Mouse (Mus musculus) forebrain, embryonic 12.5 days (tissue): ENCODE measurements around the gene Src. TPM values are rescaled to one million over a fixed set of nuclear protein-coding genes. Genes with fewer than 3 reads are reported as not detected.
A peak's percentile ranks its signal among the peaks of the same experiment; 100 is the strongest.

ENCODE experiments used
- ATAC-seq: fragments of 200-750 bp; cut with Nextera tagmentation; 2 replicates; pipeline ENCODE4 v1.8.0; 2017; ENCODE audit warnings: moderate TSS enrichment; ENCODE audit not compliant: low FRiP score
- H3K27ac ChIP-seq: fragments of 300-500 bp; sonication (generic); 2 replicates; pipeline ENCODE4 v1.5.1; 2016; ENCODE audit warnings: mild to moderate bottlenecking
- H3K27me3 ChIP-seq: fragments of 300-500 bp; sonication (generic); 2 replicates; pipeline ENCODE4 v1.6.1; 2016; ENCODE audit warnings: mild to moderate bottlenecking
- H3K36me3 ChIP-seq: fragments of 300-500 bp; sonication (generic); replicated peaks from 2 replicates; pipeline ENCODE4 v1.6.1; 2016; ENCODE audit warnings: mild to moderate bottlenecking
- H3K4me1 ChIP-seq: fragments of 300-500 bp; sonication (generic); 2 replicates; pipeline ENCODE4 v1.6.1; 2016
- H3K4me2 ChIP-seq: fragments of 300-500 bp; sonication (generic); 2 replicates; pipeline ENCODE4 v1.6.1; 2016; ENCODE audit warnings: mild to moderate bottlenecking, moderate library complexity
- H3K4me3 ChIP-seq: fragments of 300-500 bp; sonication (generic); replicated peaks from 2 replicates; pipeline ENCODE4 v1.5.1; 2016; ENCODE audit warnings: mild to moderate bottlenecking
- H3K9ac ChIP-seq: fragments of 300-500 bp; sonication (generic); 2 replicates; pipeline ENCODE4 v1.6.1; 2016; ENCODE audit warnings: mild to moderate bottlenecking
- H3K9me3 ChIP-seq: fragments of 300-500 bp; sonication (generic); 2 replicates; pipeline ENCODE4 v1.6.1; 2016
- WGBS: fragments of 180-500 bp; shearing (Covaris S2); methylation state at CpG from one replicate; pipeline ENCODE4 v1.1.7; 2016; 5-methylcytosine and 5-hydroxymethylcytosine counted together
- polyA plus RNA-seq: library from polyadenylated mRNA; unstranded; fragments of >200 nt; fragmentation: Nextera tagmentation; extraction: Ambion mirVana; gene quantifications from 2 replicates; pipeline ENCODE4 v1.2.1, GENCODE M21; 2016

The Src gene
- polyA plus RNA-seq, 1 experiment from 2014 or later = 35.1 TPM

DNA sequence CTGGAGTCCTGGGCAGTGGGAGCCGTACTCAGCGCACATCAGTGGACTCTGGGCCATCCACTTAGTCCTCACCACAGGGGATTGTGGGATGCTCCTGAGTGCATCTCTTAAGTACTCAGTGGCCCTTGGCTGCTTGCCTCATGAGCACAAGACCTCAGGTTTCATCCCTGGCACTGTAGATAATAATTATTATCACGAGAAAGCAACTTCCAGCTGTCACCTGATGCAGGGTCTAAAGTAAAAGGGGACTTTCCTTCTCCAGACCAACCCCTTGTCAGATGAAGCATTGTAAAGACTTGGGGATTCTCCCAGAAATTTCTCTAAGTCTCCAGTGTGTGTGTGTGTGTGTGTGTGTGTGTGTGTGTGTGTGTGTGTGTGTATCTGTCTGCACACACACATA is 32.7 kb downstream of the Src start:
- WGBS = 86% methylated on average over 3 of the region's 3 CpGs
- H3K36me3 ChIP-seq = peaks cover 51% of the 10 kb centered on the region

DNA sequence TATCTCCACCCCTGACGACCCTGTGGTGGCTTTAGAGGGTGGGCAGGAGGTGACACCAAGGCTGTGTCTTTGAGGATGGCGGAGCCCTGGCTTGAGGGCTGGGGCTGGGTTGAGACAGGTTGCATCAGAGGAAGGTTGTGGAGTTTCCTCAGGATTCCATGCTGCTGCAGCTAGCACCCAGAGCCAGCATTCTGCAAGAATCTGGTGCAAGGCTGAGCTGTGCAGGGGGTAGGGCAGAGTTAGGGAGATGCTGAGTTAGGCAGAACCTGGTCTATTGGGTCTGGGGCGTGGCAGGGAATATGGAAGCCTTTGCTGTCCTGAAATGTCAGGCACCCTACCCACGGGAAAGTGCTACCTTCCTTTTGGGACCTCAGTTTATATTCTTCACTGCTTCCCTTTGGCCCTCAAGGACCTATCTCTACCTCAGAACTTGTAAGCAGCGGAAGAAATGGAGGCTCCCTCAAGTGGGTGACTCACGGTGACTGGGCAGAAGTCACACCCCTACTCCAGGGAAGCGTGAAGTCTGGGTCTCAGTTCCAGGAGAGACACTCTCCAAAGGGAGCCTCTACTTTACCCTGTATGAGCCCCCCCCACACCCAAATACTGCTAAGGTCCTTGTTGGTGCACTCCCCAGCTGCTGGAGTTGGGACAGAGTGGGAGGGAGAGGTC is 33.3 kb downstream of the Src start:
- Histone ChIP-seq H3K9me3 (no peaks in the 10 kb centered on the region), H3K27ac (no peak overlapping the region), H3K9ac (no peak overlapping the region), H3K27me3 (no peaks in the 10 kb centered on the region), H3K4me3 (no peak overlapping the region), H3K36me3 (peaks cover 46% of the 10 kb centered on the region), H3K4me2 (no peak overlapping the region), H3K4me1 (peaks cover 4% of the 10 kb centered on the region; the same call in 1 of the 2 replicates)
- WGBS = 85% methylated on average over 7 of the region's 7 CpGs
- no peak for ATAC-seq

More for the DNA sequence above, 32.7 kb downstream of the Src start:
- Histone ChIP-seq H3K9ac (no peak overlapping the region), H3K4me2 (no peak overlapping the region), H3K4me1 (0 out of 2 replicates have a peak, but pooled peaks cover 2% of the 10 kb centered on the region), H3K27ac (no peak overlapping the region), H3K4me3 (no peak overlapping the region), H3K27me3 (no peaks in the 10 kb centered on the region), H3K9me3 (no peaks in the 10 kb centered on the region)
- no peak for ATAC-seq

DNA sequence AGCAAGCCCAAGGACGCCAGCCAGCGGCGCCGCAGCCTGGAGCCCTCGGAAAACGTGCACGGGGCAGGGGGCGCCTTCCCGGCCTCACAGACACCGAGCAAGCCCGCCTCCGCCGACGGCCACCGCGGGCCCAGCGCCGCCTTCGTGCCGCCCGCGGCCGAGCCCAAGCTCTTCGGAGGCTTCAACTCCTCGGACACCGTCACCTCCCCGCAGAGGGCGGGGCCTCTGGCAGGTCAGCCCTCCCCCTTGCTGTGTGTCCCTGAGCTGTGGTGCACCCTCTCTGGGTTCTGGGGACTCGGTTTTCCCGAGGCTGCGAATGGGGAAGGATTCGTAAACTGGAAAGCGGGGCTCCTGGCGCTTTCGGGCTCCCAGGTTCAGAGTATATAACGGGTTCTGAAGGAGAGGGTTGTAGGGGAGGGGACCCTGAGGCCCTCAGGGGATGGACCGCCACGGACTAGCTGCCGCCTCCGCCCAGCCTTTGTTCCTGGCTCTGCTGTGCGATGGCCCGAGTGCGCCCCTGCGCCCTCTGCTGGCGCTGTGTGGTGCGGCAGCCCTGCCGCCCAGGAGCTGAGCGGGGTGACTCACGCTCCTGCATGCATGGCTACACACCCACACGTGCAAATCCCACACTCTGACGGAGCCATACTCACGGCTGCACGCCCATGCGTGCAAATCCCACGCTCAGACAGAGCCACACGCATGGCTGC is 39.0 kb downstream of the Src start:
- Histone ChIP-seq H3K9ac (peak overlapping the region; percentile 54), H3K4me2 (peak overlapping the region; percentile 58), H3K36me3 (peaks cover 32% of the 10 kb centered on the region; the same call in 1 of the 2 replicates), H3K27ac (peak overlapping the region; percentile 82), H3K4me3 (peak overlapping the region; percentile 32), H3K4me1 (peaks cover 58% of the 10 kb centered on the region), H3K9me3 (no peaks in the 10 kb centered on the region), H3K27me3 (no peaks in the 10 kb centered on the region)
- WGBS = under 1% methylated on average over 56 of the region's 56 CpGs
- ATAC-seq = peak; percentile 84

DNA sequence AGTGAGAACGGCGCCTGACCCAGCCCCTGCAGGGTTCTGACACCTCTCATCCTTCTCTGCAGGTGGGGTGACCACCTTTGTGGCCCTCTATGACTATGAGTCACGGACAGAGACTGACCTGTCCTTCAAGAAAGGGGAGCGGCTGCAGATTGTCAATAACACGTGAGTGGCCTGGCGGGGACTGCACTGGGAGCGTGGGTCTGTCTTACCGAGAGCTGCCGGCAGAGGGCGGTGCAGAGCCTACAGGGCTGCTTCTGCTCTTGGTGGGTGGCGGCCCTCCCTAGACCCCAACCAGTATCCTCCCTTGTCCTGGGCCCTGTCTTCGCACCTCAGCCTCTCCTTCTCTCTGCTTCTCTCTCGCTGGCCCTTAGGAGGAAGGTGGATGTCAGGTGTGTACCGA is 40.2 kb downstream of the Src start:
- H3K27ac ChIP-seq = peak overlapping the region; percentile 82
- no peak overlapping the region for H3K4me3 ChIP-seq
- H3K9me3 ChIP-seq = no peaks in the 10 kb centered on the region
- 0 out of 2 replicates have a peak overlapping the region, but pooled peaks have one; percentile 10 for H3K4me2 ChIP-seq
- peak overlapping the region; percentile 43; the same call in 1 of the 2 replicates for H3K9ac ChIP-seq
- ATAC-seq = peak; percentile 36; the same call in 1 of the 2 replicates
- H3K36me3 ChIP-seq = peaks cover 28% of the 10 kb centered on the region; the same call in 1 of the 2 replicates
- peaks cover 70% of the 10 kb centered on the region for H3K4me1 ChIP-seq
- no peaks in the 10 kb centered on the region for H3K27me3 ChIP-seq
- 14% methylated on average over 13 of the region's 14 CpGs for WGBS

DNA sequence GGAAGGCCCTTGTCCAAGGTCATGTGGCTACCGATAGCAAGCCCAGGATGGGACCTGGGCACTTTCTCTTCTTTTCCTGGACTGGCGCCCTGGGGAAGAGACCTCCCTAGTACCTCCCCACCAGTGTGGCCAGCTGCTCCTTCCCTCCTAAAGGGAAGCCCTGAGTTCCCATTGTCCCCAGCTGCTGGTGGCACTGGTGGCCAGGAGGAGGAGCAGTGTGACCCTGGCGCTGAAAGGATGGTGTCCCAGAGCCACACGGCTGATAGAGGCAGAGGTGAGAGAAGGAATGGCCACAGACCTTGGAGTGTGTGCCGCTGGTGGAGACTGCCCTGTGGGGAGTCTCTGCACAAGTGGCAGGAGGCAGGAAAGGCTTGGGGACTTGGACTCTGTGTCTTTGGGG is 41.5 kb downstream of the Src start:
- WGBS = 26% methylated on average over 5 of the region's 5 CpGs
- Histone ChIP-seq H3K4me1 (peaks cover 81% of the 10 kb centered on the region), H3K4me3 (no peak overlapping the region), H3K27ac (peak overlapping the region; percentile 82), H3K27me3 (no peaks in the 10 kb centered on the region), H3K36me3 (peaks cover 27% of the 10 kb centered on the region; the same call in 1 of the 2 replicates), H3K9me3 (no peaks in the 10 kb centered on the region), H3K4me2 (peak overlapping the region; percentile 10; the same call in 1 of the 2 replicates), H3K9ac (peak overlapping the region; percentile 43)
- no peak for ATAC-seq

DNA sequence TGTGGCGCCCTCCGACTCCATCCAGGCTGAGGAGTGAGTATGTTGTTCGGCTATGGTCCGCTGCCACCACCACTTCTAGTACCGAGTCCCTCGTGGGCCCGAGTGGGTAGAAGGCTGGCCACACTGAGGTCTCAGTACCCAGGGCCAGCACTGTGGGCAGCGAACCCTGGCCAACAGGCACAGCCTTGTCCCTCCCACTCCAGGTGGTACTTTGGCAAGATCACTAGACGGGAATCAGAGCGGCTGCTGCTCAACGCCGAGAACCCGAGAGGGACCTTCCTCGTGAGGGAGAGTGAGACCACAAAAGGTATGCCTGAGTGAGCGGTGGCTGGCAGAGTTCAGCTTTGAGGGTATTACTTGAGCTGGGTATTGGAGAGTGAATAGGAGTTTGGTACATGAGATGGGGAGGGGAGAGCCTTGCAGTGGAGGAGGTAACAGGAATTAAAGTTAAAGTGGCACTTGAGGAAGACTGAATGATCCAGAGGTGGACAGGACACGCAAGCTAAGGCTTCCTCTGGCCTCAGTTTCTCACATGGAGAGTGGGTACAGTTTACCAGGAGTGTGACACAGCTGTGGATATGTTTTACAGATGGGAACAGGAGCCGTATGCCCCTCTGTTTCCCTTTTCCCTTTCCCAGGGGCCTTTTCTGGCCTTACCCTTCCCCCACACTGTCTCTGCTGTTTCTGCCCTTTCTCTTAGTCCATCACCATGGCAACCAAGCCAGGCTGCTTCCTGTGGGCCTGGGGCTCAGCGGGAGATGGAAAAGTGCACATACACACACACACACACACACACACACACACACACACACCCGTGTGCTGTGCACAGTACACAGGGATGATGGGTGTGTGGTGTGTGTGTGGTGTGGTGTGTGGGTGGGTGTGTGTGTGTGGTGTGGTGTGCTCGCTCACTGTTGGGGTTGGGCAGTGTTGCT is 44.8 kb downstream of the Src start:
- no peak overlapping the region for H3K4me3 ChIP-seq
- WGBS = 23% methylated on average over 20 of the region's 20 CpGs
- ATAC-seq = peak; percentile 33
- H3K27ac ChIP-seq = peak overlapping the region; percentile 99
- peaks cover 43% of the 10 kb centered on the region for H3K36me3 ChIP-seq
- no peaks in the 10 kb centered on the region for H3K9me3 ChIP-seq
- H3K4me2 ChIP-seq = peak overlapping the region; percentile 46
- H3K27me3 ChIP-seq = no peaks in the 10 kb centered on the region
- peak overlapping the region; percentile 63 for H3K9ac ChIP-seq
- H3K4me1 ChIP-seq = peaks cover 92% of the 10 kb centered on the region

DNA sequence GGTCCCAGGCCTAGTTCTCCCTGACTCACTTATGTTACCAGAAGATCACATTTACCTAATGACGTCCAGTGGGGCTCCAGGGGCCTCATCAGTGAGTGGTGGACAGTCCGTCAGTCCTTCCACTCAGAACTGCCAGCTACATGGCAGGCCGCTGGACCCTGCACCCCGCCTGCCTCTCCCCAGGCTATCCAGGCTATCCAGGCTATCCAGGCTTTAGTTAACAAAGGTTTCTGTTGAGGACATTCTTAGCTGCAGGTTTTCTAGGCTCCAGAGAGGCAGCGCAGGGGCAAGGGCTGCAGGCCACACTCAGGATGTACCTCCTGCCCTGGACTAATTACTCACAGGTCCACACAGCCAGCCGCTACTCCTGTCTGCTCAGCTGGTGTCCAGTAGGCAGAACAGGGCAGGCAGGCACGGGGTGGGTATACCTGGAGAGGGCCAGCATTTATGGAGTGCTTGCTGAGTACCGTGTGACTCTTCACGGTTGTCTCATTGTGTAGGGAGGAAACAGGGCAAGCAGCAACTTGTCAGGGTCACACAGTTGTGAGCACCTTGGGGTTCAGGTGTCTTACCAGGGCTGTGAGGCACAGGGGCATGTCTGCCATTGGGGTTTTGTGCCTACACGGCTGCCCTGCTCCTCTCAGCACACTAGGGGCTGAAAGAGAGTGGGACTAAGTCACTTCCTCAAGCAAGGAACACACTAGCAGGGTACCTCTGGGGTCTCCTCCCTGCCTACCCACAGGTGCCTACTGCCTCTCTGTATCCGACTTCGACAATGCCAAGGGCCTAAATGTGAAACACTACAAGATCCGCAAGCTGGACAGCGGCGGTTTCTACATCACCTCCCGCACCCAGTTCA is 45.9 kb downstream of the Src start:
- H3K4me2 ChIP-seq = peak overlapping the region; percentile 46
- H3K4me1 ChIP-seq = peaks cover 81% of the 10 kb centered on the region
- peak; percentile 9 for ATAC-seq
- peak overlapping the region; percentile 99 for H3K27ac ChIP-seq
- no peaks in the 10 kb centered on the region for H3K9me3 ChIP-seq
- H3K9ac ChIP-seq = peak overlapping the region; percentile 63
- H3K27me3 ChIP-seq = no peaks in the 10 kb centered on the region
- peak overlapping the region; percentile 13 for H3K4me3 ChIP-seq
- WGBS = 6% methylated on average over 16 of the region's 16 CpGs
- peaks cover 50% of the 10 kb centered on the region for H3K36me3 ChIP-seq

DNA sequence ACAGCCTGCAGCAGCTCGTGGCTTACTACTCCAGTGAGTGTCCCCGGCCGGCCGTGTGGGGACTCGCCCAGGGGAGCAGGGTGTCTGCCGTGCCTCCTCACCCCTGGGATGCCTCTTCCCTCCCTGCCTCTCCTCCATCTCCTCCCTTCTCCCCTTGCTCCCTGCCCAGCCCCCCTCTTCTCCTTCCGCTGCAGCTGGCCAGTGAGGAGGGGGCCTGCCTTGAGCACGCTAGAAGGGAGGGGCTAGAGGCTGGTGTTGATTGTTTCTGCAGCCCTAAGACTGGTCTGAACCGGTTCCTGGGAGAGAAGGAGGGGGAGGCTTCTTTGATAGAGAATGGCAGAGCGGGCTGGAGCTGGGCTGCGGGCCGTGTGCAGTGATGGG is 46.5 kb downstream of the Src start:
- H3K36me3 ChIP-seq = peaks cover 56% of the 10 kb centered on the region
- peak overlapping the region; percentile 65 for H3K9ac ChIP-seq
- peak overlapping the region; percentile 99 for H3K27ac ChIP-seq
- H3K4me2 ChIP-seq = peak overlapping the region; percentile 46
- no peaks in the 10 kb centered on the region for H3K27me3 ChIP-seq
- ATAC-seq = peak; percentile 95
- no peaks in the 10 kb centered on the region for H3K9me3 ChIP-seq
- H3K4me1 ChIP-seq = peaks cover 75% of the 10 kb centered on the region
- WGBS = 0% methylated on average over 12 of the region's 12 CpGs
- peak overlapping the region; percentile 13 for H3K4me3 ChIP-seq

DNA sequence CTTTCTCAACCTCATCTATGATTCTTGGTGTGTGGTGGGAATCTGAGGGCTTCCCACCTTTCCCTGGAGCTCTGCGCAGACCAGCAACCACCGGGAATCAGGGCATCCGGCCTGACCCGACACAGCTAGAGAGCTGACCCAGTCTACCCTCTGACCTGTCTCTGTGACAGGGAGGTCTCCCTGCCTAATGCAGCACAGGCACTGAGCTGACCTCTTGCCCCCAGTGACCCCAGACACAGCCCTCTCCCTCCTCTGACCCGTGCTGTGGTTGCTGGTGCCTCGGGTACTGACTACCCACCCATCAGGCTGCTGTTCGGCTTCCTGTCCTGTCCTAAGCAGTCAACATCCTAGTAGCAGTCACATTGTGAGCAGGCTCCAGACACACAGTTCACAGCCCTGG is 48.6 kb downstream of the Src start:
- Histone ChIP-seq H3K4me3 (no peak overlapping the region), H3K9me3 (no peaks in the 10 kb centered on the region), H3K27ac (peak overlapping the region; percentile 99), H3K4me1 (peaks cover 68% of the 10 kb centered on the region), H3K36me3 (peaks cover 69% of the 10 kb centered on the region), H3K9ac (peak overlapping the region; percentile 65; the same call in 1 of the 2 replicates), H3K27me3 (no peaks in the 10 kb centered on the region), H3K4me2 (no peak overlapping the region)
- no peak for ATAC-seq
- 44% methylated on average over 7 of the region's 7 CpGs for WGBS

DNA sequence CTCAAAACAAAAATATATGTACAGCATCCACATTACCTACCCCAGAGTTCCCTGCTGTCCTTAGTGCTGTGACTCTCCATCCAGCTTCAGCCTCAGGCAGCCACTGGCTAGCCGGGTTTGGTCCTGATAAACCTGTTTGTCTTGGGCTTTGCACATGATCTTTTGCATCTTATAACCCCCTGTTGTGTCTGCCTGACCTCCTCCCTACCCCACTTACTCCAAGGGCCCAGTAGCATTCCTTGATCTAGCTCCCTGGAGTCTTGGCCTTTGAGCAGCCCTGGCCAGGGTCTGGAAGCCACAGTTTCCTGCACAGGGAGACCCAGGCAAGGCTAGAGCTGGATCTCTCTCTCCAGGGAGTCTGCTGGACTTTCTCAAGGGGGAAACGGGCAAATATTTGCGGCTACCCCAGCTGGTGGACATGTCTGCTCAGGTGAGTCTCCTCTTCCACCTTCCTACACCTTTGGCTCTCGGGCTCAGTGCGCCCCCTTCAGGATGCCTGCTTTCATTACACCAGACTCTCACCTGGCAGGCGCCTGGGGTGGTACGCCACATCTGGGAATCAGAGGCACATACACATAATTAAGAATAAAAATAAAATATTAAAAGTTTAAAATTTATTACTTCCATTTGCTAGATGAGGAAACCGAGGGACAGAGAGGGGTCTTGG is 50.0 kb downstream of the Src start:
- Histone ChIP-seq H3K4me3 (no peak overlapping the region), H3K4me2 (no peak overlapping the region), H3K9me3 (no peaks in the 10 kb centered on the region), H3K4me1 (peaks cover 68% of the 10 kb centered on the region), H3K27me3 (no peaks in the 10 kb centered on the region), H3K27ac (0 out of 2 replicates have a peak overlapping the region, but pooled peaks have one; percentile 99), H3K36me3 (peaks cover 64% of the 10 kb centered on the region), H3K9ac (no peak overlapping the region)
- 64% methylated on average over 8 of the region's 8 CpGs for WGBS
- ATAC-seq = no peak

DNA sequence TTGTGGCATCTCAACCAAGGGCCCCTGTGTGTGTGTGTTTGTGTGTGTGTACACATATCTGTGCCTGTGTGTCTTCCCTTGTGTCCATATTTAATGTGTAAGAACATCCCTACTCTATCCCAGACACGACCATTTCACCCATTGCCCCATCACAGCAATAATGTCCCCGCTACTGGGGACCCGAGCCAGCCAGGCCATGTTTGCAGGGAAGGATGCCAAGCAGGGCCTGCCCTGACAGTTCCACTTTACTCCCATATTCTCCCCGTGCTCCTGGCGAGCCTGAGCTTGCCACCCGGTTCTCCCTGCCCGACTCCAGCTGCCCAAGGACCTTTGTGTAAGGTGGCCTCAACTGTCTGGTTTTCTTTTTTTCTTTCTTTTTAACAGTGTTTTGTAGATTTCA is 53.0 kb downstream of the Src start:
- no peak overlapping the region for H3K4me3 ChIP-seq
- no peaks in the 10 kb centered on the region for H3K27me3 ChIP-seq
- peaks cover 68% of the 10 kb centered on the region for H3K4me1 ChIP-seq
- peak overlapping the region; percentile 99 for H3K27ac ChIP-seq
- no peaks in the 10 kb centered on the region for H3K9me3 ChIP-seq
- 76% methylated on average over 7 of the region's 7 CpGs for WGBS
- peak overlapping the region; percentile 21; the same call in 1 of the 2 replicates for H3K9ac ChIP-seq
- no peak overlapping the region for H3K4me2 ChIP-seq
- no peak for ATAC-seq
- H3K36me3 ChIP-seq = peaks cover 58% of the 10 kb centered on the region
